Mouse (Mus musculus): ENCODE measurements around the gene Nmnat2. TPM values are rescaled to one million over a fixed set of nuclear protein-coding genes. Genes with fewer than 3 reads are reported as not detected.

The Nmnat2 gene
- polyA plus RNA-seq, 1 experiment: 8.3 TPM

- no peaks in the 10 kb centered on the region for H3K27me3 ChIP-seq (ENCODE audit: control insufficient read depth, insufficient read depth, insufficient read length)
Observed at GRCm38 (mm10) chr1:153125287-153126275, 170.8 kb downstream of the Nmnat2 start.

GRCm38 (mm10) chr1:153126491-153127381, 171.9 kb downstream of the Nmnat2 start:
- Histone ChIP-seq H3K79me3 (ENCODE audit: low read depth) (no peaks in the 10 kb centered on the region), H3K79me2 (ENCODE audit: control insufficient read depth, insufficient read depth) (no peaks in the 10 kb centered on the region), H3K4me3 (ENCODE audit: insufficient read depth, poor library complexity, severe bottlenecking) (no peak overlapping the region), H3K36me3 (ENCODE audit: control insufficient read depth, insufficient read depth) (no peaks in the 10 kb centered on the region), H3ac (ENCODE audit: control insufficient read depth, insufficient read length, low read depth) (no peak overlapping the region), H3K27me3 (ENCODE audit: control insufficient read depth, insufficient read depth, insufficient read length) (no peaks in the 10 kb centered on the region)
- peak; percentile 73 for TF ChIP-seq MAX (IDR thresholded peaks at IDR 0.05)
- TF ChIP-seq FOSL1 (IDR thresholded peaks at IDR 0.05; ENCODE audit: insufficient read depth, low read length, poor library complexity, severe bottlenecking): peak; percentile 87
- no peak for TF ChIP-seq CTCF (IDR thresholded peaks at IDR 0.05; ENCODE audit: control insufficient read depth, insufficient read depth, insufficient read length)
- TF ChIP-seq CEBPB (IDR thresholded peaks at IDR 0.05; ENCODE audit: low read depth): no peak
- peak; percentile 25 for TF ChIP-seq MYOD1 (IDR thresholded peaks at IDR 0.05; ENCODE audit: control insufficient read depth, insufficient read length, low read depth)

More at GRCm38 (mm10) chr1:153125287-153126275, 170.8 kb downstream of the Nmnat2 start:
- Histone ChIP-seq H3K4me3 (ENCODE audit: insufficient read depth, poor library complexity, severe bottlenecking) (no peak overlapping the region), H3K79me3 (ENCODE audit: low read depth) (no peaks in the 10 kb centered on the region), H3K79me2 (ENCODE audit: control insufficient read depth, insufficient read depth) (no peaks in the 10 kb centered on the region), H3K36me3 (ENCODE audit: control insufficient read depth, insufficient read depth) (no peaks in the 10 kb centered on the region), H3ac (ENCODE audit: control insufficient read depth, insufficient read length, low read depth) (no peak overlapping the region)
- TF ChIP-seq CEBPB (IDR thresholded peaks at IDR 0.05; ENCODE audit: low read depth) (no peak), CTCF (IDR thresholded peaks at IDR 0.05; ENCODE audit: control insufficient read depth, insufficient read depth, insufficient read length) (no peak), USF1 (IDR thresholded peaks at IDR 0.05; ENCODE audit: low read depth) (no peak), MYOG (IDR thresholded peaks at IDR 0.05; ENCODE audit: control insufficient read depth, extremely low read depth, insufficient read length) (no peak), FOSL1 (IDR thresholded peaks at IDR 0.05; ENCODE audit: insufficient read depth, low read length, poor library complexity, severe bottlenecking) (no peak), MYOD1 (IDR thresholded peaks at IDR 0.05; ENCODE audit: control insufficient read depth, insufficient read length, low read depth) (no peak), MAX (IDR thresholded peaks at IDR 0.05) (no peak)

GRCm38 (mm10) chr1:153127622-153128021, 172.8 kb downstream of the Nmnat2 start:
- no peaks in the 10 kb centered on the region for H3K36me3 ChIP-seq (ENCODE audit: control insufficient read depth, insufficient read depth)
- no peaks in the 10 kb centered on the region for H3K79me3 ChIP-seq (ENCODE audit: low read depth)
- no peaks in the 10 kb centered on the region for H3K79me2 ChIP-seq (ENCODE audit: control insufficient read depth, insufficient read depth)
- no peak for TF ChIP-seq CTCF (IDR thresholded peaks at IDR 0.05; ENCODE audit: control insufficient read depth, insufficient read depth, insufficient read length)
- TF ChIP-seq MYOG (IDR thresholded peaks at IDR 0.05; ENCODE audit: control insufficient read depth, extremely low read depth, insufficient read length): no peak
- no peak for TF ChIP-seq MYOD1 (IDR thresholded peaks at IDR 0.05; ENCODE audit: control insufficient read depth, insufficient read length, low read depth)
- no peak for TF ChIP-seq FOSL1 (IDR thresholded peaks at IDR 0.05; ENCODE audit: insufficient read depth, low read length, poor library complexity, severe bottlenecking)
- no peak for TF ChIP-seq USF1 (IDR thresholded peaks at IDR 0.05; ENCODE audit: low read depth)
- no peak for TF ChIP-seq MAX (IDR thresholded peaks at IDR 0.05)
- TF ChIP-seq CEBPB (IDR thresholded peaks at IDR 0.05; ENCODE audit: low read depth): no peak
- no peaks in the 10 kb centered on the region for H3K27me3 ChIP-seq (ENCODE audit: control insufficient read depth, insufficient read depth, insufficient read length)
- H3ac ChIP-seq (ENCODE audit: control insufficient read depth, insufficient read length, low read depth): no peak overlapping the region
- no peak overlapping the region for H3K4me3 ChIP-seq (ENCODE audit: insufficient read depth, poor library complexity, severe bottlenecking)

- H3K4me3 ChIP-seq (ENCODE audit: insufficient read depth, poor library complexity, severe bottlenecking): no peak overlapping the region
- H3K27me3 ChIP-seq (ENCODE audit: control insufficient read depth, insufficient read depth, insufficient read length): no peaks in the 10 kb centered on the region
- H3ac ChIP-seq (ENCODE audit: control insufficient read depth, insufficient read length, low read depth): no peak overlapping the region
- no peaks in the 10 kb centered on the region for H3K36me3 ChIP-seq (ENCODE audit: control insufficient read depth, insufficient read depth)
- H3K79me2 ChIP-seq (ENCODE audit: control insufficient read depth, insufficient read depth): no peaks in the 10 kb centered on the region
- no peaks in the 10 kb centered on the region for H3K79me3 ChIP-seq (ENCODE audit: low read depth)
- TF ChIP-seq MYOD1 (IDR thresholded peaks at IDR 0.05; ENCODE audit: control insufficient read depth, insufficient read length, low read depth) (no peak), USF1 (IDR thresholded peaks at IDR 0.05; ENCODE audit: low read depth) (no peak)
Observed at GRCm38 (mm10) chr1:153128780-153129179, 174.0 kb downstream of the Nmnat2 start.

GRCm38 (mm10) chr1:153129992-153130713, 175.4 kb downstream of the Nmnat2 start:
- TF ChIP-seq MYOD1 (IDR thresholded peaks at IDR 0.05; ENCODE audit: control insufficient read depth, insufficient read length, low read depth) (peak; percentile 35), USF1 (IDR thresholded peaks at IDR 0.05; ENCODE audit: low read depth) (no peak), CTCF (IDR thresholded peaks at IDR 0.05; ENCODE audit: control insufficient read depth, insufficient read depth, insufficient read length) (no peak), FOSL1 (IDR thresholded peaks at IDR 0.05; ENCODE audit: insufficient read depth, low read length, poor library complexity, severe bottlenecking) (peak; percentile 92), MAX (IDR thresholded peaks at IDR 0.05) (peak; percentile 4), MYOG (IDR thresholded peaks at IDR 0.05; ENCODE audit: control insufficient read depth, extremely low read depth, insufficient read length) (no peak), CEBPB (IDR thresholded peaks at IDR 0.05; ENCODE audit: low read depth) (peak; percentile 8)
- Histone ChIP-seq H3K27me3 (ENCODE audit: control insufficient read depth, insufficient read depth, insufficient read length) (no peaks in the 10 kb centered on the region), H3K4me3 (ENCODE audit: insufficient read depth, poor library complexity, severe bottlenecking) (no peak overlapping the region), H3ac (ENCODE audit: control insufficient read depth, insufficient read length, low read depth) (no peak overlapping the region), H3K79me2 (ENCODE audit: control insufficient read depth, insufficient read depth) (no peaks in the 10 kb centered on the region), H3K79me3 (ENCODE audit: low read depth) (no peaks in the 10 kb centered on the region), H3K36me3 (ENCODE audit: control insufficient read depth, insufficient read depth) (no peaks in the 10 kb centered on the region)
